Mouse (Mus musculus) c-Kit-positive CD71-negative TER-119-negative erythroid progenitor cells, embryonic 14.5 days (primary cell): Measurements from ENCODE around the gene Smarcd2.

ENCODE experiments used
- DNase-seq: peaks from one replicate; pipeline ENCODE4 v3.0.0-alpha.2; 2013; ENCODE audit warnings: low read depth

The Smarcd2 gene

GRCm38 (mm10) chr11:106272644-106273310, at the start of gene Smarcd2:
Gene Smarcd2 (minus strand): TSS chr11:106272972.
- peak; percentile 97 for DNase-seq

DNA sequence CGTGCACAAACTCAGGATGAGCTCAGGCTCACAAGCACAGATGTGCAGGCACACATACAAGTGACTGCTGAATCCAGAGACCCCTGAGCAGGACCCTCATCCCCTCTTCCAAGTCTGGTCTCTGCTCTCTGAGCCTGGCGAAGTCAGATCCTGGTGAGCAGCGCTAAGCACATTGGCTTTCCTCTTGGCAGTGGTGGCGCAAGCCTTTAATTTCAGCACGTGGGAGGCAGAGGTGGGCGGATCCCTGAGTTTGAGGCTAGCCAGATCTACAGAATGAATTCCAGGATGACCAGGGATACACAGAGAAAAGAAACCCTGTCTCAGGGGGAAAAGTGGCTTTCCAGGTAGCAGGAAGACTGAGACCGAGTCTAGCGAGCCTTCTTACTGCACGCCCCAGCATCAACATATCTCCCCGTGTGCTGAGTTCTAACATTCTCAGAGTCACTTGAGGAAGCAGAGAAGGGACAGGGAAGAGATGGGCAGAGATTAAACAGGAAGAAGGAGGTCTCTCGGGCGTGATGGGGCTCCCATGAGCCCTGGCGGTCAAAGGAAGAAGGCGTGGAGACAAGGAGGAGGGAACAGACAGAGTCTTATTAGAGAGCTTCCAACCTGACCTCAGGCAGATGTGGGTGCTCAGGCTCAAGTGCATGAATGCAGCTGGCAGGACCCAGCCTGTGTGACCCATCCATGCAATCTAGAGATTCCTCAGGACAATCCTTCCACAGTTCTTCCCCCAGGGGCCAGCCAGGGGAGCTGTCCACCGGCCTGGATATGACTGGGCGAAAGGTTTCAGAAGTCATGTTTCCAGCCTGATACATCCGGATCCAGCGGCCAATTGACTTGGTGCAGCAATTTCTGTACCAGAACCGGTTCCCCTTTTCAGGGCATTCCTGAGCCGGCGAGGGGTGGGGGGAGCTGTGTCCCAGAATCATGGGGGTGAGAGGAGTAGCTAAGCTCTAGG, 45.9 kb upstream of the Smarcd2 start:
- no peak for DNase-seq

- DNase-seq = no peak
Measured at GRCm38 (mm10) chr11:106317801-106318200, 45.0 kb upstream of the Smarcd2 start.

DNA sequence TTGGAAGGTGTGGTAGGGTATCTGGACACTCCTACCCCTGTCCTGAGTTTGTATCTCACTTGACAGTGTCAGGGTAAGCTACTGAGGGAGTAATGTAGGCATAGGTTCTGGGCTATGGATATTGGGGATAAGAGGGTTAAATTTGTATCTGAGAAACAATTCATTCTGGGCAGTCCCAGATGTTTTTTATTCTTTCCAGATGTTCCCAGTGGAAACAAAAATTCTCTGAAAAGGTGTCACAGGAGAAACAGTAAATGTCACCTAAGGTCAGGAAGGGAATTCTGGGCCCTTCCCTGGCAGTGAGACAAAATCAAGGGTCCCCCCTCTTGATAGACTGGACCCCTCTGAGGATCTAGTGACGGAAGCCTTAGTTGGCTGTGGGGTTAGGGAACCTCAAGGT, 43.6 kb upstream of the Smarcd2 start:
- no peak for DNase-seq

- DNase-seq = no peak
Measured at GRCm38 (mm10) chr11:106314333-106314812, 41.6 kb upstream of the Smarcd2 start, which contains the start of gene Cd79b. Gene Cd79b (minus strand): TSS chr11:106314762.

DNA sequence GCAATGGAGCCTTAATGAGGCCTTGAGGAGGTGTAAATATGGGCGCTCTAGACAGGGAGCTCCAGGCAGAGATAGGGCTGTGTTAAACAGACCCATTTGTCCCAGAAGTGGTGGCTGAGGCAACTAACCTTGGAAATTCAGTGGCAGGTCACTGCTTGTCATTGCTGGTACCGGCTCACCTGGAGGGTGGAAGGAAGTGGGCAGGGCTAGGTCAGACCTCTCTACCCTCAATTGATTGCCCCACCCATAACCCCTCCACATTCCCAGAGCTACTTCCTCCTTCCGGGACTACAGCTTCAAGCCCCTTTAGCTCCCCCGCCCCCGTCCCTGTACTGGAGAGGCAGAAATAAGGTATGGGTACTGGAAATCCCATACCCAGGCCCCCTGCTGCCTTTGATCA, 40.8 kb upstream of the Smarcd2 start:
- DNase-seq = no peak

GRCm38 (mm10) chr11:106310123-106310522, 37.4 kb upstream of the Smarcd2 start:
- DNase-seq = no peak

- no peak for DNase-seq
Measured at GRCm38 (mm10) chr11:106308162-106308561, 35.4 kb upstream of the Smarcd2 start.

GRCm38 (mm10) chr11:106307432-106307831, 34.7 kb upstream of the Smarcd2 start:
- no peak for DNase-seq

- DNase-seq = no peak
Measured at GRCm38 (mm10) chr11:106306758-106307157, 34.0 kb upstream of the Smarcd2 start.

- DNase-seq = no peak
Measured at GRCm38 (mm10) chr11:106306065-106306385, 33.3 kb upstream of the Smarcd2 start.

GRCm38 (mm10) chr11:106305348-106306064, 32.7 kb upstream of the Smarcd2 start:
- DNase-seq = no peak

DNA sequence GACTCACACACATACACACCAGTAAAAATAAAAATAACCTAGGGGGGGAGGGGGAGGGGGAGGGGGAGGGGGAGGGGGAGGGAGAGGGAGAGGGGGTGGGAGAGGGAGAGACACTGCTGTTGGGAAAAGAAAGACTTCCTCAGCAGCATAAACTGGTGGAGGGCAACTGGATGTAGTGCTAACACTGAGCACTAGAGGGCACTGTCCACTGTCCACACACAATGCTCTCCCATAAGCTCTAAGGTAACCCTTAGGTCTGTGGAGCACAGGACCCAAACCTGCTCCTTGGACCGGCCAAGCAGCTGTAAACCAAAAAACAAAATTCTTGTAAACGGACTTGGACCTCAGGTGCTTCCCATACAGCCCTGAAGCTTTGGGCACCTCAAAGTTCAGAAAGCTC, 29.9 kb upstream of the Smarcd2 start:
- peak; percentile 66 for DNase-seq

- DNase-seq = no peak
Measured at GRCm38 (mm10) chr11:106301765-106302164, 29.0 kb upstream of the Smarcd2 start, which contains the start of gene Gh. Gene Gh (minus strand): TSS chr11:106301865.

DNA sequence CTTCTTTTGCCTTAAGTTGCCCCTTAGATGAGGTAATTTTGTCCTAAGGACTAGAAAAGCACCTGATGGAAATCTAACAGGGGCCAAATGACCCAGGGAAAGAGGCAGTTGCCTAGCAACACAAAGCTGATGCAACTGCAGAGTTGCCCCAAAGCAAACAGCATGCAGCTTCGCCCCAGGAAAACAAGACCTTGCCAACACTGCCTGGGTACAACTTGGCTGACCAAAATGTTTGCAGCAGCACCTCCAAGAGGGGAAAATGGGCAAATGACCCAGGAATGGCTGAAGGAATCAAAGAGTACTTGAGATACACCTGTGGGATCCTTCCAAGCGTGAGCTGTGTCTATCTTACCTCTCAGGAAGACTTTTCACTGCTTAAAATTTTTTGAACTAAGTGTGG, 19.1 kb upstream of the Smarcd2 start:
- DNase-seq = no peak

GRCm38 (mm10) chr11:106290376-106290775, 17.6 kb upstream of the Smarcd2 start:
- DNase-seq = no peak

DNA sequence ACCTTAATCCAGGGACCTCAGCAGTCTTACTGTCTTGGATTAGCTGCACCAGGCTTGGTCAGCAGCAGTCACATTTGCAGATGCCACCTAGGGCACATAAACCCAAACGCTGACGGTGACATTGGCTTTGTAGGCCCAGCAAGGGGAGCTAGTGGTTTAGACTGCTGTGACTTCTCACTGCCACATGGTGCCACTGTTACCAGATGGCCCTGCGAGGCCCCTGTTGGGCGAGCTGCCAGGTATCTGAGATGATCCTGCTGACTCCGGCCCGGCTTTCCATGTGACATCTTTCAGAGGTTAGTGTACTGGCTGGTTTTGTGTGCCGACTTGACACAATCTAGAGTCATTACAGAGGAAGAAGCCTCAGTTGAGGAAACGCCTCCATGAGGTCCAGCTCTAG, 16.6 kb upstream of the Smarcd2 start:
- no peak for DNase-seq

GRCm38 (mm10) chr11:106286987-106287386, 14.2 kb upstream of the Smarcd2 start:
- no peak for DNase-seq

DNA sequence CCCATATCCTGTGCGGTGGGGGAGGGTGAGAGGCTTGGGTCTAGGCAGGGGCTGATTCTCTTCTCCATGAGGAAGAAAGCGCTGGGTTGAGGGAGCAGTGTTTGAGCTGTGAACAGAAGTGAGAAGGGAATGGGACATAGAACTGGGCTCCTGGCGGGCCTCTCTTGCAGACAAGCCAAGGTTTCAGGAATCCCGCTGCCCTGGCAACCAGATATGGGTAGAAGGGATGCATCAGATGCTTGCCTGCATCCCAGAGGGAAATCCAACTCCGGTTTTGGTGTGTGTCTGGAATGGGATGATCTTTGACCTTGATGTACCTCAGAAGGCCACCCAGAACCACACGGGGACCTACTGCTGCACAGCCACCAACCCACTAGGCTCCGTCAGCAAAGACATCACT, 13.4 kb upstream of the Smarcd2 start:
- DNase-seq = no peak

DNA sequence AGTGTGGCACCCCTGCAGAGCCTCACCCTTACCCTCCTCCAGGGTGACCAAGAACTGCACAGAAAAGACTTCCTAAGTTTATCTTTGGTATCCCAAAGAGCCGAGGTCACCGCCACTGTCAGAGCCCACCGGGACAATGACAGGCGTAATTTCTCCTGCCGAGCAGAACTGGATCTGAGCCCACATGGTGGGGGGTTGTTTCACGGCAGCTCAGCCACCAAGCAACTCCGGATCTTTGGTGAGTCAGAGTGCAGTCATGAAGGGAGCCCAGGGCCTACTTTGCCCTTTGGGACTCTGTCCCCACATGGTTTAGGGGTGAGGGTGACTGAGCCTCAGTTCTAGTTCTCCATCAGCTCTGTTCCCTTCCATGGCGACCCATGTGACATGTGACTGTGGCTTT, 11.4 kb upstream of the Smarcd2 start:
- DNase-seq = no peak

DNA sequence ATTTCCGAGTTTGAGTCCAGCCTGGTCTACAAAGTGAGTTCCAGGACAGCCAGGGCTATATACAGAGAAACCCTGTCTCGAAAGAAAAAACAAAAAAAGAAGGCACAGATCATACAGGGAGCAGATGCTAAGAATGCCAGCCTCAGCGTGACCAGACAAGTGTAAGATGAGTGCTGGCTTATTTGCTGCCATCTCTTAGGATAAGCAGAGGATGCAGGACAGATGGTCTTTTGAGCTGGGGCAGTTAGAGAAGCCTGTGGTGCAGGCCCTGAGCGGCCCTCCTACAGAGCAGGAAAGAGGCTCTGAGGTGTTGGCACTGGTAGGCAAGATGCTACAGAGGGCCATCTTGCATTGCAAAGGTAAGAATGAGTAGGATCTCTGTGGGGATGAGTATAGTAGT, 10.6 kb upstream of the Smarcd2 start:
- no peak for DNase-seq

GRCm38 (mm10) chr11:106282452-106282851, 9.7 kb upstream of the Smarcd2 start:
- no peak for DNase-seq
